Mouse (Mus musculus) urinary bladder, postnatal 14 days (tissue): ENCODE measurements around the gene Esp18.

Source experiments
- DNase-seq: peaks from one replicate; pipeline ENCODE4 v3.0.0; 2021; ENCODE audit warnings: low spot score

Esp18 gene

DNA sequence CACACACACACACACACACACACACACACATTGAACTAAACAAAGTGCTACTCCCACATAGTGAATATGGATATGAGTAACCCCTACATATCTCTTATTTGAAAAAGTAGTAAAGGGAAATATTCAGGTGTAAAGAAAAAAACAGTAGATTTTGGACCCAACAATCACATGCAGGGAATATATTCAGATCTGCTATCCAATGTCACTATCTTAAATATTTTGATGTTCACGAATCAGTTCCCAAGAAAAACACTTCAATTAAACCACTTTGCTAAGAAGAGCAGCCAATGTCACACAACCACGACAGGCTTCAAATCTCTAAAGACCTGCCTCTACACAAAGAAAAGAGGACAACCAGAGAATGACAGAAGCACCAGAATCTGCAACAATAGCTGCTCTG, at the start of gene Esp18:
Gene Esp18, plus strand, starts transcription at position 301 of the 400 bp plus-strand sequence.
- no peak for DNase-seq

DNA sequence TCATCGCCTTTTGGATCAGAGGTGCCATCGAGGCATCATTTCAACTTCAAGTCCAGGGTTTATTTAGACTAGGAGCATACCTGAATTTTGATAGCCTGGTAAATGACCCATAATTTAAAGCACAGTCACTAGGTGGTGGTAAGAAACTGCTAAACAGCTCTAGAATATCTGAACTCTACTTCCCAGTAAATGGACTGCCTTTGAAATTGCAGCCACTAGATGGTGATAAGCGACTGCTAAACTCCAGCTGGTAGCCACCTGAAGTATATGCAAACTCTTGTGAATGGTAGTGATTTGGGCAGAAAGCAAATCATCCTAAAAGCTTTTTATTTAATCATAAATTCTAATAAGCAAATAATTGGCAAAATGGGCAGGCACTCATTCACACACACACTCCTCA, 42.8 kb upstream of the Esp18 start:
- DNase-seq: no peak
